Mouse (Mus musculus) large intestine, adult 2 months (tissue): ENCODE data around the gene Zfr. TPM values are rescaled to one million over a fixed set of nuclear protein-coding genes. Genes with fewer than 3 reads are reported as not detected.
"Not testable (repeated sequence)": the region's sequence is repeated elsewhere in the genome, so short reads cannot be mapped to it uniquely, and the experiment has no call there.

Source experiments
- DNase-seq: peaks from one replicate; pipeline ENCODE4 v3.0.0-alpha.2; 2012; ENCODE audit warnings: low read depth, low spot score
- WGBS: fragments of 180-500 bp; shearing (Covaris S2); methylation state at CpG from one replicate; pipeline ENCODE4 v1.1.7; 2018; 5-methylcytosine and 5-hydroxymethylcytosine counted together
- polyA plus RNA-seq: library from polyadenylated mRNA; depleted of rRNA; stranded (reverse); fragments of >200 nt; gene quantifications from 2 replicates; pipeline ENCODE4 v1.2.3, GENCODE M21; 2012

Gene Zfr
- polyA plus RNA-seq, 1 experiment, result 33.7 TPM

DNA sequence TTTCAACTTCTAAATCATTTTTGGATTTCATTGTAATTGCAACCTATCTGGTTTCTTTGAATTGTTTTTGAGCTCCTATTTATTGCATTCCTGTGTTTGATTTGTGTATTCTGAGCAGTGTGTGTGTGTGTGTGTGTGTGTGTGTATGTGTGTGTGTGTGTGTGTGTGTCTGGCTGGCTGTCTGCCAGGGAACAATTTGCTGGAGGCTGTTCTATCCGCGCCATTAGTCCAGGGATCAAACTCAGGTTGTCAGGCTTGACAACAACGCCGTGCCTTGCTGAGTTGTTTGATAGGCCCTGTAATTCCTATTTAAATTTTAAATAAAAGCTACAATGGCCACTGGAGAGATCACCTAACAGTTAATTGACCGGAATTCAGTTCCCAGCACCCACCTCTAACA lies 60.5 kb downstream of the Zfr start:
- DNase-seq, result no peak

DNA sequence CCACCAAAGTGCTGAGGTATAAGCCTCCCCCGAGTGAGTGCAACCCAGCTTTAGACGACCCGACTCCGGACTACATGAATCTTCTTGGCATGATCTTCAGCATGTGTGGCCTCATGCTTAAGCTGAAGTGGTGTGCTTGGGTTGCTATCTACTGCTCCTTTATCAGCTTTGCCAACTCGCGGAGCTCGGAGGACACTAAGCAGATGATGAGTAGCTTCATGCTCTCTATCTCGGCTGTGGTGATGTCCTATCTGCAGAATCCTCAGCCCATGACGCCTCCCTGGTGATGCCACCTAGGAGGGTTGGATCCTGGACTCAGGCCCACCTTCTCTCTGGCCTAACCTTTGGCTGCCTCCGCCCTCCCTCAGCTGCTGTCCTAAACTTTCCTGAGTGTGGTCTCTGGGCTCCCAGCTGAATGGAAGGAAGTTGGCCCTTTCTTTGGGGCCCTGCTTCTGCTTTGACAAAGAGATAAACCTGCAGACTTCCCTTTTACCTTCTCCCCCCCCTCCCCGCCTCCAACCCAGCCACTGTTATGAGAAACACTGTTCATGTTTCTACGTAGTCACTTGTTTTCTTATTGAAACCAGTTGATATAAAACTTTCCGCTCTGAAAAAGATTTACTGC lies 63.7 kb downstream of the Zfr start:
- not testable (repeated sequence) for DNase-seq
- WGBS, result 87% methylated on average over 13 of the region's 13 CpGs

More for the DNA sequence above, 60.5 kb downstream of the Zfr start:
- WGBS, result 76% methylated on average over 5 of the region's 5 CpGs

DNA sequence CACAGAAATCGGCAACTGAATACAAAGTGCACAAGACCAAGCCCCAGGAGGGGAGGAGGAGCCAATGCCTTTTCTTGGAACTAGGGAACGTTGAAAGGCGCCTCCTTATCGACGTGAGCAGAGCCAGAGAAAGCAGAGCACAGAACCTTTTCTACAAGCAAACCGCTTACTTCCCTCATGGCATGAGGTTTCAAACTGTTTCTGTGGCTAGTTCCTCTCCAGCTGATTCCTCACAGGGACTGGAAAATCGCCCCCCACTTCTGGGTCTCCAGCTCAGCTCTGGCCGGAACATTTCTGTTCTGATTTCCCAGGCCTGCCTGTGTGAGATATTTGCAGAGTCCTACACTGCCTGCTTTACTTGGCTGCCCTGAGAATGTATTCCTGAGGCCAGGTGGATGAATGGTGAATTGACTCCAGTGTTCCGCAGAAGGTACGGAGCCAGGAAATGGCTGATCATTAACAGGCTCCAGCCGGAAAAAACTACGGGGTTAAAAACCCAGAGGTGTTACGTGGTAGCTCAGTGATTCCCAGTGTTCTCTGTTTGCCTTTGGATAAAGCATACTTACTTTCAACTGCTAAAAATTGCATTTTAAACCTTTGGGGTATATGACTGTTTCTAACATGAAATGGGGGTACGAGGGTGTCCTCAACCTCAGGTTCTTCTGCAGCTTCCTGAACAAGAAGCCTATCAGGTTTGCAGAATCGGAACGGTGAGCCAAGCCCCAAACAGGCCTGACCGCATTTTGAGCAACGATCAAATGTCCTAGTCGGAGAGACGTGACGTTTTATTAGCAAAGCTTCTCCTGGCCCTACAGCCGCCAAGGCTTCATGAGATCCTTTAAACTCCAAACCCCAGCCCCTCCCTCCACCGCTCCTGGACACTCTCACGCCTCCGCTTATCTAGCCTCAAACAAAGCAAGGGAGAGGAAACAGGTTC lies 76.5 kb downstream of the Zfr start:
- no peak for DNase-seq
- 11% methylated on average over 25 of the region's 25 CpGs for WGBS

GRCm38 (mm10) chr15:12194817-12195735 lies 77.4 kb downstream of the Zfr start:
- DNase-seq, result no peak
- 23% methylated on average over 20 of the region's 20 CpGs for WGBS

GRCm38 (mm10) chr15:12195966-12196365 lies 78.3 kb downstream of the Zfr start:
- no peak for DNase-seq
- 86% methylated on average over 6 of the region's 6 CpGs for WGBS

- WGBS, result 22% methylated on average over 22 of the region's 22 CpGs
- DNase-seq, result no peak
Measured at GRCm38 (mm10) chr15:12196410-12197191, 79.0 kb downstream of the Zfr start.

- no peak for DNase-seq
- WGBS, result 49% methylated on average over 6 of the region's 6 CpGs
Measured at GRCm38 (mm10) chr15:12197361-12197760, 79.7 kb downstream of the Zfr start.

- 64% methylated on average over 7 of the region's 7 CpGs for WGBS
- DNase-seq, result no peak
Measured at GRCm38 (mm10) chr15:12200021-12200420, 82.4 kb downstream of the Zfr start.

DNA sequence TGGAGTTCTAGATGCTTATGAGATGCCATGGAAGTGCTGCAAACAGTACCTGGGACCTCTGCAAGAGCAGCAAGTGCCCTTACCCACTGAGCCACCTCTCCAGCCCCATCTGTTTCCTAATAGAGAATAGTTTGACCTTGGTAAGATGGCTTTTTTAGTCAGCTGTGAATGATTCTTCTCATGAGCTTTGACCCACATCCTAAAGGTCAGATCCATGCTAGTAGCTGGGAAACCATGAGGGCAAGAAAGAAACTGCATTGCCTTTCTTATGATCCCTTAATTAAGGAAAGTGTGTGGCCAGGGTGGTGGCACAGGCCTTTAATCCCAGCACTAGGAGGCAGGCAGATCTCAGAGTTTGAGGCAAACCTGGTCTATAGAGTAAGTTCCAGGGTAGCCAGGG lies 84.2 kb downstream of the Zfr start:
- no peak for DNase-seq

DNA sequence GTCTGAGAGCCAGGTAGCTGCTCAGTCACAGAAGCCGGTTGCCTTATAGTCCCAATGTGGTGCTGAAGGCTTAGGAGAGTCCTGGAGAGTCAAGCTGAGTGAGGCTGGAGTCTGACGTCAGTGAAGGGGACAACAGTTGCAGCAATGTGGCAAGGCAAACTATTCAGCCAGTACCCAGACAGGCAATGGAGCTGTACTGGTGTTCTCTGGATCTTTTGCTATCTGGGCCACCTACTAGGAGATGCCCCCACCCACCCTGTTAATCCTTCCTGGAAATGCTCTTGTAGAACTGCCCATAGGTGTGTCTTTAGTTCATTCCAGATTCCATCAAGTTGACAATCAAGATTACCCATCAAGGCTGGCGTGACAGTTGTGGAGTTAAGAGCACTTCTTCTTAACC lies 84.8 kb downstream of the Zfr start:
- no peak for DNase-seq
- 94% methylated on average over 3 of the region's 3 CpGs for WGBS

- 91% methylated on average over 5 of the region's 5 CpGs for WGBS
- not testable (repeated sequence) for DNase-seq
Measured at GRCm38 (mm10) chr15:12203008-12203407, 85.4 kb downstream of the Zfr start.

DNA sequence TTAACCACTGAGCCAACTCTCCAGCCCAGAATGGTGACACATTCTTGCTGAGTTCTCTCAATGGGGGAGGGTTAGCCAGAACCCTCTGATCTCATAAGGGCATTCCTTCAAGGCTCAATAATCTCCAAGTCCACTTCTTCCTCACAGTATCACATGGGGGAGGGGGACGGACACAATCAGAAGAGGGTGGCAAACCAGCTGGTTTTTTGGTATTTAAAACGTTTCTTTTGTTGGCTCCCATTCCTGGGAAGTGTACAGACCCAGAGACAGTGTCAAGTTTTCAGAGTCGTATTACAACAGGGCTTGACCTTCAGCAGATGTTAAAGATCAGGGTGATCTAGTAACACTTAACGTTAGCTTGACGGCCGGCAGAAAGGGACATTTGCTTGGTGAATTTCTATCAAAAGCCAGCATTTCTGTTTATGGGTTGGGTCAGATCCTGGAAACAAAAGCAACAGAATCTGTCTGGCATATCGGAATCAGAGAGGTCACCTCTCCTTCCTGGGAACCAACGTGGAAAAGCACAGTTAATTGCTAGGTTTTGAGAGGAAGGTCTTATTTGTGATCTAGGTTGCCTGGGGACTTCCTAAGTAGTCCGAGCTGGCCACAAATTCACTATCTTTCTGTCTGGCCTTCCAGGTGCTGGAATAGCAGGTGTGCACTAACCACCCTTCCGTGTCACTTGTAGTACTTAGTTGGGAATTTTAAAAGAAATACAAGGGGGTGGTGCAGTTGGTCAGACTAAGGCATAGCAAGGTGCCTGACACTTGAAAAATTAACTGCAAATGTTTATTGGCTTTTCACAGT lies 86.1 kb downstream of the Zfr start:
- no peak for DNase-seq
- 23% methylated on average over 10 of the region's 10 CpGs for WGBS

DNA sequence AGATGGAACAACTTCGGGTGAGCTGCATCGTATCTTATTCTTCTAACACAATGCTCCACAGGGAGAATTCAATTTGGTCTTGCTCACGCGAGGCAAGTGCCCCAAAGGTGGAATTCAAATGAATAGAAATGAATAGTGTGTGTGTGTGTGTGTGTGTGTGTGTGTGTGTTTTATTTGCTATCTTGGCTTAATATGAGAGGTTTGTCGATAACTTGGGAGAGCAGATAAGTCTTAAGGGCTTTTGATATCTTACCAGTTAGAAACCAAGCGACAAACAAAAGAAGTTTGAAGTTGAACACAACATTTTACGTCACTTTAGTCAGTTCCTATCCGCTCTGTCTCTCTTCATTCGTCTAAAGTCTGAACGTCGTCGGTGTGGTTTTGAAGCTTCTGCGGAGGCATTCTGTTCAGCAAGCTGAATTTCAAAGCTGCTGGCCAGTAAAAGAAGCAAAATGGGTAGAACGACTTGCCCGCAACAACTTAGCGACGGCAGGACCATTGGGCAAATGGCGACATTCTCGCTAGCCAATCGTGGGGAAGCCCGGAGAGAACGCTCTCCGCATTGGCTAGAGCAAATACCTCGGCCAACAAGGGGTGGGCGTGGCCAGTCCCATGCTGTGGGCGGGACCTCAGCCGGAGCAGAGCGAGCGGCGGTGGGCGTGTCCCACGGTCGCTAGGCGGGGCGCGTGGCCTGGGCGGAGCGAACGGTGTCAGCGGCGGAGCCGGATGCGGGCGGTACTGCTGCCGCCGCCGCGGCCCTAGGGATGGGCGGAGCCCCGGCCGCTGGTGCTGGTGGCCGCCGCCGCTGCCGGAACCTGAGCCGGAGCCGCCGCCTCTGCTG lies 86.9 kb downstream of the Zfr start, which contains the start of gene Mtmr12:
Gene Mtmr12, plus strand, starts transcription at position 710 of the 841 bp plus-strand sequence.
- under 1% methylated on average over 58 of the region's 58 CpGs for WGBS
- DNase-seq, result peak; percentile 97

DNA sequence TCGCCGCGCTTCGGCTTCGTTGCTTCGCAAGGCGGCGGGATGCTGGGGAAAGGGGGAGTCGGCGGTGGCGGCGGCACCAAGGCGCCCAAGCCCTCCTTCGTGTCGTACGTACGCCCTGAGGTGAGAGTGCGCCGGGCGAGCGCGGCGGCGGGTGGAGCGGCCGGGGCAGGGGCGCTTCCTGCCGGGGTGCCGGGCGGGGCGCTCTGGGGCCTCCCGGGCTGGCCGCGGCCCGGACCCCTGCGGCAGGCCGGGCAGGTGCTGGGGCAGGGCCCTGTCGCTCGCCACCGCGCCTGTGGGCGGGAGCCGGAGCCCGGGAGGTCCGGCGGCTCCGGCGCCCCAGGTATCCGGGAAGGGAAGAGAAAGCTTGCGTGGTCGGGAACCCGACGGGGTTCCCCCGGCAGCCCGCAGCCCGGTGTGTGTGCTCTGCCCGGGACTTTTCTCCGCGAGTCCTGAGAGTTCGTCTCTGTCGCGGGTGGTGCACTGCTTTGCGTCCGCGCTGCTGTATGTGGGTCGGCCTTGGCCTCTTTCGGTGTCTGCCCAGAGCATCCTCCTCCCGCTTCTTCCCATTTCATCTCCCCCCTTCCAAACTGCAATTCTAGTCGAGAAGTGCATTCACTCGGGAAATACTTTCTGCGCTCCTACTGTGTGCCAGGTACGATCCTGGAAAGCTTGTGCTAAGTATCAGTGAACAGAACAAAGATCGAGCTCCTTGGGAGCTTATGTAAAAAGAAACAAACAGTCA lies 87.7 kb downstream of the Zfr start:
- under 1% methylated on average over 68 of the region's 73 CpGs for WGBS
- DNase-seq, result no peak

DNA sequence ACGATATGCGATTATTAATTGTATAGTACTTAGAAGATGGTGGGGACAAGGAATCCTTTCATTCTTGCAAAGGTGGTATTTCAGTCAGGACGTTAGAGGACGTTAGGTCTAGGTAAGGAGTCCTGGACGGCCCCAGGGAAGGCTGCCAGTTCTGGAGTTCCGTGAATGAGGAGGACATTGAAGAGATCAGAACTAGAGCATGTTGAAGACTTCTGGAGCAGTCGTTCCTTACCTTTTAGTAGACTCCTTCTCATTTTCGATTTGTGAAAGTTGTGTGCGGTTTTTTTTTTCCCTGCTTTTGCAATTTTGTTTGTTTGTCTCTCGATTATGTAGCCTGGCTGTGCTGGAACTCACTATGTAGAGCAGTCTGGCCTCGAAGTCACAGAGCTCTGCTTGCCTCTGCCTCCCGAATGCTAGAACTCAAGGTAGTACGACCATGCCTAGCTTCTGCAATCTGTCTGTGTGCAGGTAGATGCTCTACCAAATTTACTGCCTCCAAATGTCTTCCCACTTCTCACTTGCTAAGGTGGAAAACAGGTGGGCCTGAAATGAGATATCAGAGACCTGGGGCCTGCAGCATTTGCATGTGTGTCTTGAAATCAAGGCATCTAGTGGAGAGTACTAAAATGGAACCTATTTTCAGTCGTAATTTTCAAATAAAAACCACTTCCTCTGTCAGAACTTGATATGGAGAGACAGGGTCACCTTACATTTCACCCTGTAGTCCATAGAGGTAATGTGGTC lies 88.4 kb downstream of the Zfr start:
- 8% methylated on average over 14 of the region's 14 CpGs for WGBS
- no peak for DNase-seq

DNA sequence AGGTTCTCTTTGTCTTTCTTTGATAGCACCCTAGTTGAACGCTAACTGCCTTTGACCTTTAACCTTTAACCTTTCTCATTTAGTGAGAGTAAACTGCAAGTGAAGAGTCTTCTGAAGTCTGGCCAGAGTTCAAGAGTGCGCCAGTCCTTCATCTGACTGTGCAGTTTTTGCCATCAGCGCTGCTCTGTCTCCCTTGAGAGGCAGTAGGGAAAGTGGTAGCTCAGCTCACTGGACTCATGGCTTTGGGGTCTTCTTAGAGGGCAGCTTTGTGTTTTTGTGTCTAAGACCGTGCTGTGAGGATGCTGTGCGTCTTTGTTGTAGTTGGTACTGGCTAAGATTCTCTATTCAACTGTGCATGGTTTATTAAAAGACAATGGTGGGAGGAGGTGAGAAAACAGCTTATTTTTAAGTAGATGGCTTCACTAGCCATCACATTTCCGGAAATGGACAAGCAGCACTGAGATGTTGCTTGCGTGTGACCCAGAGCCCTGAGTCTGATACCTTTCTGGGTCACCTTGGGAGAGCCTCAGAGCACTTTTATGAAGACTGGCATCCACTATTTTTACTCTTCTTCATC lies 89.1 kb downstream of the Zfr start:
- no peak for DNase-seq
- 45% methylated on average over 7 of the region's 7 CpGs for WGBS
